Mouse (Mus musculus) right cerebral cortex, postnatal 36 days (tissue): ENCODE results near the gene Galr3.
"Not testable (repeated sequence)": the region's sequence is repeated elsewhere in the genome, so short reads cannot be mapped to it uniquely, and the experiment has no call there.

Experiments used
- DNase-seq, 2 experiments: peaks; one replicate each; pipeline ENCODE4 v3.0.0; 2022; ENCODE audit warnings: low spot score in 2 of 2, mixed read lengths in 1 of 2

Galr3 gene

DNA sequence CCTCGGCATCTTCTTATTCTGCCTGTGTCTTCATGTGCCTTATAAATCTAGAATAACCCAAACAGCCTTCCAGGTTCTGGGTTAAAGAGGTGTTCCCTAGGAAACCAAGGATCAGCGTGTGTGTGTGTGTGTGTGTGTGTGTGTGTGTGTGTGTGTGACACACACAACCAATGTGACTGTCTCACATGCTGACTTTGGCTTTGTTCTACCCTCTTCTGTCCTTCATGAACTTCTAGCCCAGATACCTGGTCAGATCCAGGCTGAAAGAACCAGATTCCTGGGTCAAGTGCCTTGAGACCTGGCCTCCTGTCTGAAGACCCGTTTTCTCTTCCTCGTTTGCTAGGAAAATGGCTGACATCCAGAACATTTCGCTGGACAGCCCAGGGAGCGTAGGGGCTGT, at the start of gene Galr3:
Galr3 (plus strand) TSS at position 301 of the 400 bp plus-strand sequence.
- no peak for DNase-seq

DNA sequence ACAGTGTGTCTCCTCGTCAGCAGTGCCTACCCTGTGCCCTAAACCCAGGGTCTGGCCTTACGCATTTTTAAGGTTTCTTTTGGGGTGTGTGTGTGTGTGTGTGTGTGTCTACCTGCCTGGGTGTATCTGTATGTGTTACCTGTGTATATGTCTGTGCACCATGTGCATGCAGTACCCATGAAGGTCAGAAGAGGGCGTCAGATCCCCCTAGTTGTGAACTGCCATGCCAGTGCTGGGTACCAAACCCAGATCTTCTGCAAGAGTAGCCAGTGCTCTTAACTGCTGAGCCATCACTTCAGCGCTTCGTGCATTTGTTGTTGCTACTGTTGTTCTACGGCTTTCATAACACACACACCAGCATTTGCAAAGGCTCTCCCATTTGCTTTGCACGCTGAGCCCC, 49.5 kb upstream of the Galr3 start:
- DNase-seq, result no peak

DNA sequence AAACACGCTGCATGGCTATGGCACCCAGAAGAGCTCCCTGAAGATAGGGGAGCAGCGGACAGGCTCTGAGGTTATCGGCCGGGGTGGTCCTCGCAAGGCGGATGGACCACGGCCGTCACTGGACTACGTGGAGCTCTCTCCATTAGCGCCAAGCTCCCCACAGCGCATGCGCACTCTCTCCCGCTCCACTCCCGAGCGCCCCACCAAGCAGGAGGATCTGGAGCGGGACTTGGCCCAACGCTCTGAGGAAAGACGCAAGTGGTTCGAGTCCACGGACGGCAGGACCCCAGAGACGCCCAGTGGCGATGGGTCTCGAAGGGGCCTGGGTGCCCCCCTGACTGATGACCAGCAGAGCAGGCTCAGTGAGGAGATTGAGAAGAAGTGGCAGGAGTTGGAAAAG, 48.8 kb upstream of the Galr3 start:
- no peak for DNase-seq

DNA sequence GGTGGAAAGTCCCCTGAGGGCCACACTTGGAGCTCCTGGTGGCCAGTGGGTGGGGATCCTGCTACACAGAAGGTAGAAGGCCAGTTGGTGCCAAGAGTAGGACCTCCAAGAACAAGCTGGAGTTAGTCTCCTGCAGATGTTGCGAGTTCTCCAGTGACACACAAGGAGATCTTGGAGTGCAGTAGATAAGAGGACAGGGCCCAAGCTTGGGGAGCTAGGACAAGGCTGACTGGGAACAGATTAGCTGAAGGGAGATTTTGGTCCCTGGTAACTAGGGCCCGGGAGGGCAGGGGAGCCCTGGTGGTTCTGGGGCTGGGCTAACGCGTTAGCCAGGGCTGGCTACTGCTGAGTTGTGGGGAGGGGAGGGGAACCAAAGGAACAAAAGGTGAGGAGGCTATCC, 45.8 kb upstream of the Galr3 start:
- DNase-seq, result no peak

DNA sequence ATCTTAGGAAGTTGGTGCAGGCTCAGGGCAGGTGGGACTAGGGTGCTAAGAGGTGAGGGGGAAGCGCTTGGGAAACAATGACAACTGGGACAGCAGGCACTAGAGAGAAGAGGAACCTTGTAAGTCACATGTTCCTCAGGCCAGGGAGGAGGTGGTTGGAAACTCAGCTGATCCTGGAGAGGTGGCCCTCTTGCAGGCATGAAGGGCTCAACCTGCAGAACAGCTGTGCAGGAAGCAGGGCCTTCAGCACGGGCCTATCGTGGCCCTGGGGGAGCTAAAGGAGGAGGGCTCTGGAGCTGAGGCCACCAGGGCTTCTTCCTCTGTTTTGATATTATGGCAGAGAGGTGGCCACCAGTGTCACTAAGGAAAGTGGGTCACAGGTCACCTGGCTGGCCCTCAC, 45.0 kb upstream of the Galr3 start:
- no peak for DNase-seq

DNA sequence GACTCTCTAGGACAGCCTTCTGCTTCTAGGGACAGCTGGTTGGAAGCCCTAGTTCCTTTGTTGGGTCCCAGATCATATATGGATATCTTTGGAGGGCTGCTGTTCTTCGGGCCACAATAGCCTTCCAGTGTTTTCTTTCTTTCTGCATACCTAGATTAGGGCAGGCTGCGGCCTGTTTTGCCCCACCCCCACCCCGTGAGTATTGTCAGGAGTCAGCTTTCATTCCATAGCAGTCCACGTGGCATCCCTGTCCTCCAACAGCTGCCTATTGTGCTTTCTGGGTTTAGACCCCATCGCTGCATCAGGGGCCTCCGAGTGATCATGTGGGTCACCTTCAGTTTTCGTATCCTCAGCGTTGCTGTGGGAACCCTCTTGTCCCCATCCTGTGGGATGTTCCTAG, 43.3 kb upstream of the Galr3 start:
- DNase-seq, result no peak

DNA sequence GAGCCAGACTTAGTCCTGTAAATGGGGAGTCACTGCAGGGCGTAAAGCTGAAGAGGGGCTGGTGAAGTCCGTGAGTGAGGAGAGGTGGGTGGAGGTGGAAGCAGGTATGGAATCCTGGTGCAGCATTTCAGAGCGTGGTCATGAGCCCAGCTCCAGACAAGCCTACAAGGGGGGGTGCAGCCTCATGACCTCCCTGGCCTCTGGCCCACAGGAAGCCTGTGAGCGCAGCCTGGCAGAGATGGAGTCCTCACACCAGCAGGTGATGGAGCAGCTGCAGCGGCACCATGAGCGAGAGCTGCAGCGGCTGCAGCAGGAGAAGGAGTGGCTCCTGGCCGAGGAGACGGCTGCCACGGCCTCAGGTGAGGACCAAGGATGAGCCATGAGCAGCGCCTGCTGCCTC, 42.1 kb upstream of the Galr3 start:
- DNase-seq, result no peak

DNA sequence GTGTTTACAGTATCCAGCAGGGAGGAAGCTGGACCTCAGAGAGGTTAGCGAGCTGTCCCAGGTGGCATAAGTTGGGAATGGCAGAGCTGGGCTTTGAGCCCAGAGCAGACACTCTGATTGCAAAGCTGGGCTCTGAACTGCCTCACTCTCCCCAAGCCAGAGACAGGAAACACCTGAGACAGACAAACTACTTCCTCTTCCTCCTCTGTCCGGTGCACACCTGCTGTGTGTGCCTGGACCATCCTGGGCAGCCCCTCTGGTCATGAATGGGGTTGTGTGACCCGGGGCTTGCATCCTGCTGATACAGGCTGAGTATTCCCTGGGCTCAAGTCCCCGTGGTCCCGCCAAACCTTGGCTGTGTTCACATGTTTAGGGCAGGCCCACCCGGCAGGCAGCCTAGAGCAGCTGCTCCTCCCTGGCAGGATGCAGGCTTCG, 41.3 kb upstream of the Galr3 start:
- no peak for DNase-seq

DNA sequence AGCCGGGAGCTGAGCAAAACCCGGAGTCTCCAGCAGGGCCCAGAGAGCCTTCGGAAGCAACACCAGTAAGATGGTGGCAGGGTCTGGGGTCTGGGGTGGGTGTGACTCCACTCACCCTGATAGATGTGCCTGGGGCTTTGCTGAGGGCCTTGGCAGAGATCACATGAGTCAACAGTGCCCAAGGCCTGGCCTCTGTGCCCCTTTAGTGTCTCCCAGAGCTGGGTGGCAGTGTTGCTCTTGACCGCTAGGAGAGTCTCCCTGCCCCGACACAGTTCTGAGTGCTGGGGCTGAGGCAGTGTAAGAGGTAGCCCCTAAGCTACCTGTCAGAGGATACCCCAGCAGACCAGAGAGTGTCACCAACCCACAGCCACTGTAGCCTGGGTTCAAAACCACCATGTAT, 40.1 kb upstream of the Galr3 start:
- DNase-seq, result no peak

DNA sequence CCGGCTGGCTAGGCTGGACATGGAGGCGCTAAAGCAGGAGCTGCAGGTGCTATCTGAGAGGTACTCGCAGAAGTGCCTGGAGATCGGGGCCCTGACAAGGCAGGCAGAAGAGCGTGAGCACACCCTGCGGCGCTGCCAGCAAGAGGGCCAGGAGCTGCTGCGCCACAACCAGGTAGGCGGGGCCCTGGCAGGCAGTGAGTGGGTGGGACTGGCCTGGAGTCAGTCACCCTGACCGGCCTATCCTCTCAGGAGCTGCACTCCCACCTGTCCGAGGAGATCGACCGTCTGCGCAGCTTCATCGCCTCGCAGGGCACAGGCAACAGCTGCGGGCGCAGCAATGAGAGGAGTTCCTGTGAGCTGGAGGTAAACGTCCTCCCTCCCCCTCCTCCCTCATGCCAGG, 39.6 kb upstream of the Galr3 start:
- no peak for DNase-seq

DNA sequence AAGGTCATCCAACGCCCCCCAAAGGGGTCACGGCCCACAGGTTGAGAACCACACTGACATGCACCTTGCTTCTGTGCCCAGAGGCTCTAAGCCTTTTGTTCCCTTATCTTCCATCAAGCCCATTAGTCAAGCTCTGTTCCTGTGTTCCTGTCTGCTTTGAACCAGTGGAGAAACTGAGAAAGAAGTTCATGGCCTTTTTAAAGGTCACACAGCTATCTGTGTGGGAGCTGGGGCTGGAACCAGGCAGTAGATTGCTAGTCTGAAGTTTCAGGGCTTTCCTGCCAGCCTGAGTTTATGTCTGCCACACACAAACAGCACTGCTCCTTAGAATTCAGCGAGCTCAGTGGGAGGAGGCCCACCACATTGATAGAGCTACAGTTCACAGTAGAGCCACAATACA, 38.6 kb upstream of the Galr3 start:
- no peak for DNase-seq

DNA sequence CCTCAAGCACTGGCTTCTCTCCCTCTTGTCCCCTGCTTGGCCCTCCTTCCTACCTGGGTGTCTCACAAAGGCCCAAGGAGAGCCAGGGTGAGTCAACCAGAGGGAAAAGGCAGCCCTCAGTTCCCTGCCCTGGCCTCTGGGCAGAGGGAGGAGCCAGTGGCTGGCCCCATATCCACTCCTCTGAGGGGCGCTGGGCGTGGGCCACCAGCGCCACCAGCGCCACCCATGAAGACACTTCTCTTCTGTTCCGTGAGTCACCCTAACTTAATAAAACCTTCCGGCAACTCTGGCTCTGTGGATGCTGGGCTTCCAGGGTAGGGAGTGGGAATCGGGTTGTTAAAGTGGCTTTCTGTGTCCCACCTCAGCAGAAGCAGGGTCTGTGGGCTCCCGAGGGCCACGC, 36.1 kb upstream of the Galr3 start:
- DNase-seq, result no peak

DNA sequence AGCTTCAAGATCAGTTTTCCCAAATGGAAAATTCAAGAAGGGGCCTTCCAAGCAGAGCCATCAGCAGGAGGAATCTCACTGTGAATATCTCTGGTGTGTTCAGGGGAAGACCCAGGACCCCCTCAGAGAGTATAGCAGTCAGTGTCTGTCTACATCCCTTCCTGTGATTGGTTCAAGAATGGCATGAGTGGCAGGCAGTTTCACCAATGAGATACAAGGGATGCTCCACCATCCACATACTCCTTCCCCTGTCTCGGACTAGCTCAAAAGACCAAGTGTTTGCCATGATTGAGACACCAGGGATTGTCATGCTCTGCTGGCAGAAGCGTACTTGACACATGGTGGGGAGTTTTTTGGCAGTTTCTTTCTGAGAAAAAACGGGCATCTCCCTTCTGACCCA, 35.0 kb upstream of the Galr3 start:
- DNase-seq, result no peak

DNA sequence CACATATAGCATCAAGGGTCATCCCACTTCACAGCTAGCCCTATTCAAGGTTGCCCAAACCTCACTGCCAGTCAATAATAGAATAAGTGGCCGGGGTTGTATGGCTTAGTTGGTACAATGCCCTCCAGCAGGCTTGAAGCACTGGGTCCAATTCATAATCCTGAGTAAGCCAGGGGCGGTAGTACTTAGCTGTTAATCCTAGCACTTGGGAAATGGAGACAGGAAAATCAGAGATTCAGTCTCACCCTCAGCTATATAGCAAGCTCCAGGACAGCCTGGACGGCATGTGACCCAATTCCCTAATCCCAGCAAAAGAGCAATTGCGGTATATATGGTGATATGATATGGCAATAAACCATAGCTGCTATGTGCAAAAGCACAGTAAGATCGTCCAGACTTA, 34.6 kb upstream of the Galr3 start:
- no peak for DNase-seq

DNA sequence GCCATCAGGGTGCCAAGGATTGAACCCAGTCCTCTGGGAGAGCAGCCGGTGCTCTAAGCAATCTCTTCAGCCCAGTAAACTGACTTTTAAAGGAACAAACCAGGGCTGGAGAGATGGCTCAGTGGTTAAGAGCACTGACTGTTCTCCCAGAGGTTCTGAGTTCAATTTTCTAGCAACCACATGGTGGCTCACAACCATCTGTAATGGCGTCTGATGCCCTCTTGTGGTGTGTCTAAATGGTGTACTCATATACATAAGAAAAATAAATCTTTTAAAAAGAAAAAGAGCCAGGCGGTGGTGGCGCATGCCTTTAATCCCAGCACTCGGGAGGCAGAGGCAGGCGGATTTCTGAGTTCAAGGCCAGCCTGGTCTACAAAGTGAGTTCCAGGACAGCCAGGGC, 33.8 kb upstream of the Galr3 start:
- DNase-seq, result not testable (repeated sequence)

DNA sequence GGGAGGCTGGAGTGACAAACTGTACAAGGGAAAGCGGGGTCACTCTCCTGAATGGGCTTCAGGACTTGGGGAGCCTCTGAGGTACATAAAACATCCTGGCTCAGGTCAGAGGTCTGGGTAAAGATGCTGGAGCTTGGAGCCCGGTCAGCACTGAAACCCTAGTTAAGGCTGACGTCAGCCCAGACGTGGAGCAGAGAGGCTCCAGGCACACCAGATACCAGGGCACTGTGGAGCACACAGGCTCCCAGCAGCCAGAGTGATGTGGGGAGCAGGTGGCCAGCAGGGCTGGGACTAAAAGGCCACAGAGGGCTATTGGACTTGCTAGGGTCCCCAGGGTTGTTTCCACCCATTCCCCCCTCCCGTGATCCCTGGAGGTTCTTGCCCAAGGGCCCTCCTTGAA, 32.0 kb upstream of the Galr3 start:
- no peak for DNase-seq

DNA sequence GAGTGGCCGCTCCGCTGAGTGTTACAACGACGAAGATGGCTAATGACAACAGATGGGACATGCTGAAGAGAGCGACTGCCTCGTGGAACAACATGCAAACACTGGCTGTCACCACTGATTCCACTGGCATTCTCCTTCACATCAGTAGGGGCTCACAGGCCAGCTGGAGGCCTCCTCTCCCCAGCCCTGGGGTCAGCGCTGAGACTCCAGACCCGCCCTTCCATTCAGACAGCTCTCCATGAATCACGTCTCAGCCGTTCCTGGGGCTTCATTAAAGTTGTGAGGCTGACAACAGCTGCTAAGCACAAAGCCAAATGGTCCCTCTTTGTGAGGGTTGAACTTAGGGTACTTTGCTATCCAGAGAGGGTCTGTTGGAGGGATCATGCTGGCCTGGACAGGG, 30.1 kb upstream of the Galr3 start:
- DNase-seq, result no peak

DNA sequence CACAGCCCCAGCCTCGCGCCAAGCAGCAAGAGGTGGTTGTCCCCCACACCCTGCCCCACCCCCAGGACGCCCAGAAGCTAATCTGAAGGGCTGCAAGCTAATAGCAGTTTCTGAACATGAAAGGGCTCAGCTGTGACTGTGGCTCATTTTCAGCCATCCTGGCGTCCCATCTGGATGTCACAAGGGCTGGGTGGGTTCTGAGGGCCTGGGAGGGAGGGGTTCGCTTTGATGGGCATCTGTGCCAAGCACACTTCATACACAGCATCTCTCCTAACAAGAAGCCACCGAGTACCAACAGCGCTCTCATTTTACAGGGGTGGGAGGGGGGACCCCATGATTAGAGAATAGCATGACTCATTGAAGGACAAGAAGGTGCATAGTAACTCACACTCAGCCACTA, 28.3 kb upstream of the Galr3 start:
- no peak for DNase-seq

DNA sequence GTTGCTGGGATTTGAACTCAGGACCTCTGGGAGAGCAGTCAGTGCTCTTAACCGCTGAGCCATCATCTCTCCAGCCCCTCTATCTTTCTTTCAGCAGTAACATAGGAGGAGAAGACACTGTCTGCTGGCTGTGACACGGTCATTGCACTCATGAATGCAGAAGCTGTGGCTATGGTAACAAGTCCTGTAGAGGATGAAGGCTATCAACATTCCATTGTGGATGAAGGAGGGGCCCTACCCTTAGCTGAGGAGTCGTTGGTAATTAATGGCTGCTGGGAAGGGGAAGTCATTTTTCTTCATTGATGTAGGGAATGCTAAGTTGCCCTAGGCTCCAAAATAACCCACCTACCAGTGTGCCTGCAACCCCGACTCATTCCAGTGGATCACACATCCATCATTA, 23.5 kb upstream of the Galr3 start:
- no peak for DNase-seq

DNA sequence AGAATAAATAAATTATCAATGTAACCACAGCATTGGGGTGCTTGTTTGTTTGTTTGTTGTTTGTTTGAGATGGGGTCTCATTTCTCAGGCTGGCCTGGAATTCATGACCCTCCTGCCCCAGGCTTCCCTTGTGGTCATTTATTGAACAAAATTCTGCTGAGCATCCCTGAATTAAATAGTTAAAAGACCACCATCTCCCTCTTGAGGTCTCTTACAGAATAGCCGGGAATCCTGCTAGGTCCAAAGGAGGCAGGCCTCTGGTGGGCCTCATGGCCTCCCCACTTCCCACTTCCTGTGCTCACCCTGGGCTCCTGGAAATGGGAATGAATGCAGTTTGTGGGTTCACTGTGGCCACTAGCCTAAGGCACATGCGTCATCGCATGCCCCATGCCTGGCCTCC, 22.8 kb upstream of the Galr3 start:
- no peak for DNase-seq

DNA sequence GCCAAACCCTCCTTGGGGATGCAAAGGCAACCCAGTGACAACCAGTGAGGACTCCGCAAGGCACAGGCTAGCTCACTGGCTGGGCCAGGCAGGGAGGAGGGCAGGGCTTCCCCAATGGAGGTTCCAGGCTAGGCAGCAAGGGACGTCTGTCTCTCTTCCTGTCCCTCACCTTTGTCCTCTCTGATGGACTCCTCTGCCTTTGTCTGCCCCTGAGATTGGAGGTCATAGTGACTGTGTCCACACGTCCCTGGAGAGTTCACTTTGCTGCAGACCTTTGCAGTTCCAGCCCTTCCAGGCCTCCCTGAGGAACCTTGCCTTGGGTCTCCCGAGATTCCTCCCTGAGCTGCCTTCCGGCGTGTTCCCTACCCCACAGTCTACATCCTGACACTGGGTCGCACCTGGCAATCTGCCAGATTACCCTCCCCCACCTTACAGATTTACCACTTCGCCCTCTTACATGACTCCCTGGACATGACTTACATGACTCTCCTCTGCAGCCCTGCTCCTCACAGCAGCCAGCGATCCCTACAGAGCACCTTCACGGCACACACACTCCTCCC, 18.9 kb upstream of the Galr3 start:
- no peak for DNase-seq

DNA sequence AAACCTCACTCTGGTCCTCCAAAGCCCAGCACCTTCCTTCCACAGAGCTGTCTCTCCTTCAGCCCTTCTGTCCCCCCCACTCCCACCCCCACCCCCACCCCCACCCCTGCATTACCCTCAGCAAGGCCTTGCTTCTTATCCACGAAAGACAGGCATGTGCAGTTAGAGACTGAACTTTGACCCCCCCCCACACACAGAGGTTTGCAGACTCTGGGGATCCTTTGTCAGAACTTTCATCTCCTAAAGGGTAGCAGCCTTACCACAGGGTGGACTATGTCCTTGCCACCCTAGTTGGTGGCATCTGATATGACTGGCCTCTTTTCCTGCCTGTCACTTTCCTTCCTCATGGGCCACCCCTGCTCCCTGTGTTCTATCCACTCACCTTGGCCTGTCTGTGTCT, 18.3 kb upstream of the Galr3 start:
- DNase-seq, result no peak

DNA sequence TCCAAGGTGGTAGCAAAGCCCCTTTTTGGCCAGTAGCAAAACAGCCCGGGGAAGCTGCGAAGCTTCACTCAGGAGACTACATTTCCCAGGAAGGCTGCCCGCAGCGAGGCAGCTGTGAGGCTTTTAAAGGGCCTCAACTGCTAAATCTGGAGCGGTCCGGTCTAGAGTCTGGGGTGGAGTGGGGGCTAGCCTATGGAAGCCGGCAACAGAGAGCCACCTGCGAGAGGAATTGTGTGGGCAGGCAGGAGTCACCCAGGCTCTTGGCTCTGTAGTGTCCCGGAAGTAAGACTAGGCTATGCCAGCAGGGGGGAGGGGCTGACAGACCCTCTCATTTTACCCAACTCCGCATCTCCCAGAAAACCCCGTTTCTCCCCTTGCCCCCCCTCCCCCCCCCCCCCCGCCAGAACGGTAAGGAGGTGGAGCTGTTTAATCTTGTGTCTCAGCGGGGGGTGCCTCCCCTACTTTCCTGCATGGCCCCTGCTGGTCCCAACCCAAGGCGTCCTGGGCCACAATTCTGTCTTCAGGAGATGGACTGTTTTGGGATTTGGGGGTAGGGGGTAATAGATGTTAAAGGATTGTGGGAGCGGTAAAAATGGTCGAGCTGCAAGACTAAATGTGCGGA, 15.9 kb upstream of the Galr3 start:
- no peak for DNase-seq
